Mouse (Mus musculus): ENCODE results near the gene Rtp2. TPM values are rescaled to one million over a fixed set of nuclear protein-coding genes. Genes with fewer than 3 reads are reported as not detected.

Gene Rtp2
- polyA plus RNA-seq, 1 experiment, result not detected

DNA sequence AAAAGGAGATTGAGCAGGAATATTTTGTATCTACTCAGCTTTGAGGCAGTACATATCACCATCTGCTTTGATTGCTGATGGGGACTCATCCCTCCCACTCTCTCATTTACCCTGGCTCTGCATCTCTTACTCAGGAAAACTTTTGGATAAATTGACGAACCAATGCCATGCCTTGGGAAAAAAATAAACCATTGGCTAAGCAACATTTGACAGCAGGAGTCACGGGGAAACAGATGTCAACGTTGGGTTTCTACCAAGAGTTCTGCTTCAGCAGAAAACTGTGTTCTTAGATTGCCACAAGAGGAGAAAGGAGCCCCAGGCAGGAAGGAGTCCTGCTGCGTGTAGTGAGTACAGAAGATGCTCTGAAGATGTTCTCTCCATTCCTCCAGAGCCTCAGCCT lies 32.1 kb downstream of the Rtp2 start:
- DNase-seq, result no peak
- 78% methylated on average over 4 of the region's 4 CpGs for WGBS
- Histone ChIP-seq H3K4me1 (ENCODE audit: control insufficient read depth, insufficient read depth, low read length) (no peaks in the 10 kb centered on the region), H3K27me3 (replicated peaks; ENCODE audit: control insufficient read depth, insufficient read depth, low read length) (no peaks in the 10 kb centered on the region), H3K36me3 (ENCODE audit: control insufficient read depth, insufficient read depth, low read length) (no peaks in the 10 kb centered on the region), H3K27ac (ENCODE audit: insufficient read depth, low read depth, low read length) (no peak overlapping the region), H3K4me3 (ENCODE audit: insufficient read depth, low read depth, low read length) (no peak overlapping the region)
- no peak for TF ChIP-seq POLR2A (IDR thresholded peaks at IDR 0.05; ENCODE audit: low read depth, low read length)
- TF ChIP-seq CTCF (conservative IDR thresholded peaks at IDR 0.05; ENCODE audit: insufficient read depth, insufficient read length, low read depth, low read length), result no peak

DNA sequence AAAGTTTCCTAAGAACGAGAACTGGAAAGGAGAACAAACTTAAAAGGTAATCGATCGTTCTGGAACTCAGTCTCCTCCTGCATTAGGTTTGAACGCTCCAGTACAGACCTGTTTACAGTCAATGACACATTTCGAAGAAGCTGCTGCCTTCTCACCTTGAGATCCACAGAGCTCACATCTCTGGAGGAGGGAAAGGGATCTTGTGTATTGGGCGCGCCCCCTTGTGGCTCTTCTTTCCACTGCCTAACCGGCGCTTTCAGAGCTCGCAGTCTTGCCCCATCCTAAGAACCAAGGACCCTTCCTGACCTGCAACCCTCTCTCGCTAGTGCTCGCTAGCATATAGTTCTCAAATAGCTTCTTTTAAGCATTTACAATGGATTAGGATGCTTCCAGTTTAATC lies 33.4 kb downstream of the Rtp2 start:
- peak; percentile 77 for DNase-seq
- 7% methylated on average over 12 of the region's 12 CpGs for WGBS
- no peak overlapping the region for H3K27ac ChIP-seq (ENCODE audit: insufficient read depth, low read depth, low read length)
- H3K27me3 ChIP-seq (replicated peaks; ENCODE audit: control insufficient read depth, insufficient read depth, low read length), result no peaks in the 10 kb centered on the region
- no peaks in the 10 kb centered on the region for H3K36me3 ChIP-seq (ENCODE audit: control insufficient read depth, insufficient read depth, low read length)
- no peaks in the 10 kb centered on the region for H3K4me1 ChIP-seq (ENCODE audit: control insufficient read depth, insufficient read depth, low read length)
- H3K4me3 ChIP-seq (ENCODE audit: insufficient read depth, low read depth, low read length), result no peak overlapping the region
- TF ChIP-seq POLR2A (IDR thresholded peaks at IDR 0.05; ENCODE audit: low read depth, low read length) (no peak), CTCF (conservative IDR thresholded peaks at IDR 0.05; ENCODE audit: insufficient read depth, insufficient read length, low read depth, low read length) (peak; percentile 79)

DNA sequence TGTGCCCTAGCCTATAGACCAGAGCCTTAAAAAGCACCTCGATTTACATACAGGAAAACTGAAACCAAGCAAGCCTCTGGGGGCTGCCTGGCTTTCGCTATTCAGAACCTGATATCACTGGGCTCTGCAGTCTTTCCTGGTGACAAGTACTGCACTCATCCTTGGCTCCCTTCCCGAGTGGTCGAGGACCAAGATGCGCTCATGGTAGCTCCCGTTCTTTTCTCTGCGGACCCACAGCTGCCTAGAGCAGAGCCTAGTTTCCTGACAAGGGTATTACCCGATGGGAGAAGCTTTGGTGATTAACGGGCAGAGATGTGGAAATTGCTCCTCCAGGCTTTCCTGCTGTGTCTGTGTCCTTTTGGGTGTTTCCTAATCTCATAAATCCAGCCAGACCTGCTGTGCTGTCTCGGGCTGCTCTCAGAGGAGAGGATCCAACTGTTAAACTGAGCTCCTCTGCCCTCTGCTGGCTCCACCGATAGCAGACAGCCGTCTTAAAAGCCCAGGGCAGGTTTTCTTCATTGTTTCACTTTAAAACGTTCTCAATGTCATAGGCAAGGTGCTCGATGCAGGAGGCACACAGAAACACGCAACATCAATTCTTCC lies 34.1 kb downstream of the Rtp2 start:
- Histone ChIP-seq H3K36me3 (ENCODE audit: control insufficient read depth, insufficient read depth, low read length) (no peaks in the 10 kb centered on the region), H3K27me3 (replicated peaks; ENCODE audit: control insufficient read depth, insufficient read depth, low read length) (no peaks in the 10 kb centered on the region; the same call in 1 of the 2 replicates), H3K4me3 (ENCODE audit: insufficient read depth, low read depth, low read length) (no peak overlapping the region), H3K27ac (ENCODE audit: insufficient read depth, low read depth, low read length) (no peak overlapping the region), H3K4me1 (ENCODE audit: control insufficient read depth, insufficient read depth, low read length) (no peaks in the 10 kb centered on the region)
- TF ChIP-seq CTCF (conservative IDR thresholded peaks at IDR 0.05; ENCODE audit: insufficient read depth, insufficient read length, low read depth, low read length), result peak; percentile 78
- no peak for TF ChIP-seq POLR2A (IDR thresholded peaks at IDR 0.05; ENCODE audit: low read depth, low read length)
- peak; percentile 75 for DNase-seq
- WGBS, result 3% methylated on average over 15 of the region's 15 CpGs

DNA sequence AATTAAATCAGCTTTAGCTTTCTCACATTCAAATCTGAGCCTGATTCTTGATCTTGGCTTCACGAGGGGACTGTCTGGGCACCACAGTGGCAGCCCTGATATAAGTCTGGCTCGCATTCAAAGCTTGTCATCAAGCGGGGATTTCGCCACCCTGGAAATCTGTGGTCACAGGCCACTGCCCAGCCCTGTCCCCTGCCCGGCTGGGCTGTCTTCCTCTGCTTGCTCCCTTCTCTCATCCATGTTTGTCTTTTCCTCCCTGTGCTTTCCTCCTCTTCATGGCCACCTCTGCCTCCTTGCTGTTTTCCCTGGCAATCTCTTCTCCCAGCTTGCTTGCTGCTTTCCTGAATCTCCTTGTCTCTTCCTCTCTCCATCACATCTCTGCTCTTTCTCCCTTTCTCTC lies 34.7 kb downstream of the Rtp2 start:
- TF ChIP-seq CTCF (conservative IDR thresholded peaks at IDR 0.05; ENCODE audit: insufficient read depth, insufficient read length, low read depth, low read length) (no peak), POLR2A (IDR thresholded peaks at IDR 0.05; ENCODE audit: low read depth, low read length) (no peak)
- 15% methylated on average over 5 of the region's 5 CpGs for WGBS
- no peak for DNase-seq

DNA sequence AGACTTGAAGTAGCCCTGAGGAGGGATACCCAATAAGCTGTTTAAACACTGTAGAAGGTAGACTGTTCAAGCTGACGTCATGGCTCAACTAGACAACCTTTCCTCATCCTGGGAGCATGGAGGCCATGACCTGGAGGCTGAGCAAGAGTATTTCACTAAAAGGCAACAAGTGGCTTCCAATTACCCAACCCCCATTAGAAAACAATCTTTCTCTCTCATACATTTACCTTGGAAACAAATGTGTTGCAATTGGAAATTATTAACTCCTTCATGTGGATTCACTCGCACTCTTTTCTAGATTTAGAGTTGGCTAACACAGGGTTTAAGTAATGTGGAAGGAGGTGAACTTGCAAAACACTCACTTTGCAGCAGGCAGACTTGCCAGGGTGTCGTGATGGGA lies 37.1 kb downstream of the Rtp2 start:
- Histone ChIP-seq H3K36me3 (ENCODE audit: control insufficient read depth, insufficient read depth, low read length) (no peaks in the 10 kb centered on the region), H3K4me1 (ENCODE audit: control insufficient read depth, insufficient read depth, low read length) (no peaks in the 10 kb centered on the region), H3K27me3 (replicated peaks; ENCODE audit: control insufficient read depth, insufficient read depth, low read length) (no peaks in the 10 kb centered on the region; the same call in none of the 2 replicates), H3K27ac (ENCODE audit: insufficient read depth, low read depth, low read length) (no peak overlapping the region), H3K4me3 (ENCODE audit: insufficient read depth, low read depth, low read length) (no peak overlapping the region)
- TF ChIP-seq CTCF (conservative IDR thresholded peaks at IDR 0.05; ENCODE audit: insufficient read depth, insufficient read length, low read depth, low read length), result no peak
- no peak for TF ChIP-seq POLR2A (IDR thresholded peaks at IDR 0.05; ENCODE audit: low read depth, low read length)
- WGBS, result 82% methylated on average over 3 of the region's 3 CpGs
- DNase-seq, result no peak

More for the DNA sequence above, 34.7 kb downstream of the Rtp2 start:
- no peaks in the 10 kb centered on the region for H3K36me3 ChIP-seq (ENCODE audit: control insufficient read depth, insufficient read depth, low read length)
- H3K4me3 ChIP-seq (ENCODE audit: insufficient read depth, low read depth, low read length), result no peak overlapping the region
- no peaks in the 10 kb centered on the region; the same call in 1 of the 2 replicates for H3K27me3 ChIP-seq (replicated peaks; ENCODE audit: control insufficient read depth, insufficient read depth, low read length)
- H3K4me1 ChIP-seq (ENCODE audit: control insufficient read depth, insufficient read depth, low read length), result no peaks in the 10 kb centered on the region
- H3K27ac ChIP-seq (ENCODE audit: insufficient read depth, low read depth, low read length), result no peak overlapping the region

DNA sequence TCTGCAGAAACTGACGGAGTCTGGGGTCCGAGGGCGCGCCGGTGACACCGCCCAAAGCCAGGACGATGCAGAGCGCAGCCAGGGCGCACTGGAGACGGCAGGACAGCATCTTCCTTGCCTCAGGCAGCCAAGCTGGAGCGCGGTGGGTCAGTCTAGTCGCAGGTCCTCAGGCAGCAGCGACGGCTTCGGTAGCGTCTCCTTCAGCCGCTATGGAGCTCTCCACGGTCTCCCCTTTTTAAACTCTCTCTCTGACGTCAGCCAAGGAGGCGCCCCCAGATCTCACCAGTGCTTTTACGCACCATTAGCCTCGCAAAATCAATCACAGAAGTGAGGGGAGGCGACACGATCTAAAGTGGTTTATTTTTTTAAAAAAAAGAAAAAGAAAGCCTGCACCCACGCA lies 41.6 kb downstream of the Rtp2 start, which contains the start of gene Sst:
TSS of gene Sst (minus strand) at position 323 of the 400 bp plus-strand sequence.
- Histone ChIP-seq H3K36me3 (ENCODE audit: control insufficient read depth, insufficient read depth, low read length) (no peaks in the 10 kb centered on the region), H3K27me3 (replicated peaks; ENCODE audit: control insufficient read depth, insufficient read depth, low read length) (no peaks in the 10 kb centered on the region; the same call in none of the 2 replicates), H3K4me1 (ENCODE audit: control insufficient read depth, insufficient read depth, low read length) (no peaks in the 10 kb centered on the region), H3K4me3 (ENCODE audit: insufficient read depth, low read depth, low read length) (no peak within 1 kb of the TSS), H3K27ac (ENCODE audit: insufficient read depth, low read depth, low read length) (no peak within 1 kb of the TSS)
- no peak for TF ChIP-seq CTCF (conservative IDR thresholded peaks at IDR 0.05; ENCODE audit: insufficient read depth, insufficient read length, low read depth, low read length)
- TF ChIP-seq POLR2A (IDR thresholded peaks at IDR 0.05; ENCODE audit: low read depth, low read length), result no peak
- WGBS, result 3% methylated on average over 26 of the region's 26 CpGs
- no peak for DNase-seq

DNA sequence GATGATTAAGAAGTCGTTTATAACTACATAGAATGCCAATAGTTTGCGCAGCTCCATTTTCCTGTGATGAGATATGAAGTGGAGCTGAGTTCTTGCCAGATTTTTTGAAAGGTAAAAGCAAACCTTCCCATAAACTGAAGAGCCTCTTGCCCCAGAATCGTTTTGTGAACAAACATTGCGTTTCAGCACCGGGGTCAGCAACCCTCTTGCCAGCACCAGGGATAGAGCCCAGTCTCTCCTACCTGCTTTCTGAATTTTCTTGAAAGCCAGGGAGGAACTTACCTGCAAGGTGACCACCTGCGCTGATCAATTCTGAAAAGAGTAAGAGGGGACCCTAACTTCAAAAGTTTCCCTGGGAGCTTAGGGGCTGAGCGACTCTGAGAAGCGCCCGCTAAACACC lies 42.0 kb downstream of the Rtp2 start:
- Histone ChIP-seq H3K36me3 (ENCODE audit: control insufficient read depth, insufficient read depth, low read length) (no peaks in the 10 kb centered on the region), H3K4me3 (ENCODE audit: insufficient read depth, low read depth, low read length) (no peak overlapping the region), H3K27me3 (replicated peaks; ENCODE audit: control insufficient read depth, insufficient read depth, low read length) (no peaks in the 10 kb centered on the region; the same call in none of the 2 replicates), H3K4me1 (ENCODE audit: control insufficient read depth, insufficient read depth, low read length) (no peaks in the 10 kb centered on the region), H3K27ac (ENCODE audit: insufficient read depth, low read depth, low read length) (no peak overlapping the region)
- DNase-seq, result no peak
- TF ChIP-seq CTCF (conservative IDR thresholded peaks at IDR 0.05; ENCODE audit: insufficient read depth, insufficient read length, low read depth, low read length) (no peak), POLR2A (IDR thresholded peaks at IDR 0.05; ENCODE audit: low read depth, low read length) (no peak)
- 6% methylated on average over 9 of the region's 9 CpGs for WGBS

Measured in kidney, adult 2 months (tissue).